Mouse (Mus musculus) liver, adult 2 months (tissue): ENCODE results near the gene Tac1. TPM values are rescaled to one million over a fixed set of nuclear protein-coding genes. Genes with fewer than 3 reads are reported as not detected.
"Not testable (repeated sequence)": the region's sequence is repeated elsewhere in the genome, so short reads cannot be mapped to it uniquely, and the experiment has no call there.

Experiments used
- DNase-seq: peaks from one replicate; pipeline ENCODE4 v3.0.0-alpha.2; 2011; ENCODE audit warnings: low read depth, low spot score; ENCODE audit errors: extremely low read depth
- H3K27ac ChIP-seq: fragments of 200-500 bp; replicated peaks from 2 replicates; pipeline ENCODE4 v1.5.1; 2012; ENCODE audit warnings: low read depth, mild to moderate bottlenecking, control low read depth, inconsistent platforms, low read length; ENCODE audit not compliant: insufficient read depth
- H3K27me3 ChIP-seq: fragments of 200-500 bp; 2 replicates; pipeline ENCODE4 v1.6.1; 2012; ENCODE audit warnings: mild to moderate bottlenecking, moderate library complexity, low read length, inconsistent platforms; ENCODE audit not compliant: control insufficient read depth, insufficient read depth
- H3K36me3 ChIP-seq: fragments of 200-500 bp; 2 replicates; pipeline ENCODE4 v1.6.1; 2012; ENCODE audit warnings: low read length, inconsistent platforms; ENCODE audit not compliant: control insufficient read depth, insufficient read depth
- H3K4me1 ChIP-seq: fragments of 200-500 bp; 2 replicates; pipeline ENCODE4 v1.6.1; 2011; ENCODE audit warnings: low read length; ENCODE audit not compliant: control insufficient read depth, insufficient read depth
- H3K4me3 ChIP-seq: fragments of 200-500 bp; 2 replicates; pipeline ENCODE4 v1.5.1; 2011; ENCODE audit warnings: low read depth, mild to moderate bottlenecking, control low read depth, low read length, moderate library complexity; ENCODE audit not compliant: insufficient read depth
- H3K79me2 ChIP-seq: fragments of 200-500 bp; 2 replicates; pipeline ENCODE4 v1.6.1; 2012; ENCODE audit warnings: inconsistent platforms, mild to moderate bottlenecking, low read length, moderate library complexity; ENCODE audit not compliant: control insufficient read depth, insufficient read depth
- H3K9ac ChIP-seq: fragments of 200-500 bp; 2 replicates; pipeline ENCODE4 v1.6.1; 2012; ENCODE audit warnings: low read depth, mild to moderate bottlenecking, control low read depth, inconsistent platforms, low read length
- CTCF ChIP-seq: fragments of 200-500 bp; IDR thresholded peaks from 2 replicates; pipeline ENCODE4 v1.5.1; 2011; ENCODE audit warnings: low read depth, low read length, control low read depth
- POLR2A ChIP-seq: fragments of 200-500 bp; IDR thresholded peaks from 2 replicates; pipeline ENCODE4 v1.6.1; 2011; ENCODE audit warnings: low read length, control low read depth; ENCODE audit not compliant: insufficient read depth; ENCODE audit errors: extremely low read depth
- WGBS: fragments of 180-500 bp; shearing (Covaris S2); methylation state at CpG from one replicate; pipeline ENCODE4 v1.1.7; 2018; 5-methylcytosine and 5-hydroxymethylcytosine counted together
- polyA plus RNA-seq: library from polyadenylated mRNA; depleted of rRNA; stranded (reverse); fragments of >200 nt; gene quantifications from 2 replicates; pipeline ENCODE4 v1.2.3, GENCODE M21; 2012
- total RNA-seq: library from RNA; depleted of rRNA; stranded (reverse); fragments of >200 nt; gene quantifications from 2 replicates; pipeline ENCODE4 v1.2.3, GENCODE M21; 2014

Tac1 gene
- total and polyA plus RNA-seq, 2 experiments: not detected

DNA sequence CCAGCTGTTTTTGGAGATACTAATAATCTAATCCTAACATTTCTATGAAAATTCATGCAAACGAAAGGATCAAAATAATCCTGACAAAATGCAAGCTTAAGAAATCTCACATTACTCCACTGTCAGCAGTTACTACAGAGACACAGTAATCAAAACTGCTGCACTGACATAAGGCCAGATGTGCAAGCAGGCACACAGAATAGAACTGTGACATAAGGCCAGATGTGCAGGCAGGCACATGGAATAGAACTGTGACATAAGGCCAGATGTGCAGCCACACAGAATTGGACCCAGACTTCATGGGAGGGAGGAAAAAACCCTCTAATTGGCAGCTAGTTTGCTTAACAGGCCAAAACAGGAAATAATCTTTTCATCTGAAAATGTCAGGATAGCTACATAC is 16.5 kb downstream of the Tac1 start:
- H3K4me1 ChIP-seq: no peaks in the 10 kb centered on the region
- no peaks in the 10 kb centered on the region for H3K36me3 ChIP-seq
- no peaks in the 10 kb centered on the region for H3K27me3 ChIP-seq
- H3K4me3 ChIP-seq: no peak overlapping the region
- no peak overlapping the region for H3K27ac ChIP-seq
- no peak overlapping the region for H3K9ac ChIP-seq
- no peak for DNase-seq
- 73% methylated on average over 1 of the region's 1 CpGs for WGBS
- H3K79me2 ChIP-seq: no peaks in the 10 kb centered on the region
- TF ChIP-seq CTCF: no peak
- TF ChIP-seq POLR2A: no peak

DNA sequence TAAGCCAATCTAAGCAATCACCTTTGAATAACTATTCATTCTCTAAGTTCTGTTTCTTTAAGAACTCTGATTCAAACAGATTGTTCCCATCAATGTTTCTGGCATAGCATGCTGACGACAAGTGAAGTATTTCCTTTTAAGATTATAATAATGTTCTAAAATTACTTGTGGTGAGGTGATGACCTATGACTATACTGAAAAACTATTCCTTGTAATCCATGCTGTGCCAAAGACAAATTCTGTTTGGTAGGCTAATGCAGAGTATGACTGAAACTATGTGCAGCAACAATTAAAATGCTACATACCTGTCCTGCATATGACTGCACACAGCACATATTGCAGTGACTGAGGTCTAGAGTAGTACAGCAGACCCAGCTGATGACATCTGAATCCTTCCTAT is 23.4 kb downstream of the Tac1 start:
- Histone ChIP-seq H3K4me3 (no peak overlapping the region), H3K27me3 (no peaks in the 10 kb centered on the region), H3K27ac (no peak overlapping the region), H3K36me3 (no peaks in the 10 kb centered on the region), H3K9ac (no peak overlapping the region), H3K4me1 (no peaks in the 10 kb centered on the region), H3K79me2 (no peaks in the 10 kb centered on the region)
- WGBS: 71% methylated on average over 1 of the region's 1 CpGs
- TF ChIP-seq POLR2A: no peak
- TF ChIP-seq CTCF: no peak
- no peak for DNase-seq

DNA sequence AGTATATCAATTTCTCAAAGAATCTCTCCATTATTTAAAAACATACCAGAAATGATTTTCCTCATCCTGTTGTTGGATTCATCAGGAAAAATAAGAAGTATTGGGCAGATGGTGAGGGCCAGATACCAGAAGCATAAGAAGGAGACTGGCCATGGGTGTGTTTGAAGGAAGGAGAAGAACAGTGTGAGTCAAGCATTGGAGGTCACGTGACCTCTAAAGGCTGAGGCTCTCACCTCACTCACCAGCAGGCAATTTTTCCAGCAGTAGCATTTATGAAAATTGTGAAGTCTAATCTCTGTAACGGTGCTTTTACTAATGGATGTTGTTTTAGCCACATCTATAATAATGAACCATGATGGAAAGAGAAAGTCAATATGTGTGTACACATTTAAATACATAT is 39.8 kb downstream of the Tac1 start:
- no peaks in the 10 kb centered on the region for H3K79me2 ChIP-seq
- WGBS: 90% methylated on average over 2 of the region's 2 CpGs
- no peak for DNase-seq
- no peaks in the 10 kb centered on the region for H3K4me1 ChIP-seq
- no peaks in the 10 kb centered on the region for H3K36me3 ChIP-seq
- no peak overlapping the region for H3K9ac ChIP-seq
- TF ChIP-seq CTCF (no peak), POLR2A (no peak)
- no peak overlapping the region for H3K27ac ChIP-seq
- no peaks in the 10 kb centered on the region for H3K27me3 ChIP-seq
- no peak overlapping the region for H3K4me3 ChIP-seq

DNA sequence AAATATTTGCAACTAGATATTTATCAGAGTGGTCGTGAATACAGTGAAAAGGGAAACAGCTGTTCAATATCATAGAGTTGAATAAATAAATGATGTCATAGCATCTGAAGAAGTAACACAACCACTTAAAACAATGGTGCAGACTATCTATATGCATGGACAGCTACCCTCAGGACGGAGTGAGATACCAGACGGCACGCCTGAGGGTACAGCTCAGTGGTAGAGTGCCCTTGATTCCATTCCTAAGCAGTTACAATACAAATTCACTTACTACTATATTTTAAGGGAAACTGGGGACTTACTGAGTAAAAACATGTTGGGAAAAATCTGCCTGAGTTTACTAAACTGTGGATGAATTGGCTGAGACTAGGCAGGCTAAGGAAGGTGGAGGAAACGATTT is 43.7 kb downstream of the Tac1 start:
- Histone ChIP-seq H3K4me3 (no peak overlapping the region), H3K79me2 (no peaks in the 10 kb centered on the region), H3K4me1 (no peaks in the 10 kb centered on the region), H3K9ac (no peak overlapping the region), H3K27me3 (no peaks in the 10 kb centered on the region), H3K36me3 (no peaks in the 10 kb centered on the region), H3K27ac (no peak overlapping the region)
- 70% methylated on average over 5 of the region's 5 CpGs for WGBS
- no peak for DNase-seq
- TF ChIP-seq POLR2A (no peak), CTCF (no peak)

DNA sequence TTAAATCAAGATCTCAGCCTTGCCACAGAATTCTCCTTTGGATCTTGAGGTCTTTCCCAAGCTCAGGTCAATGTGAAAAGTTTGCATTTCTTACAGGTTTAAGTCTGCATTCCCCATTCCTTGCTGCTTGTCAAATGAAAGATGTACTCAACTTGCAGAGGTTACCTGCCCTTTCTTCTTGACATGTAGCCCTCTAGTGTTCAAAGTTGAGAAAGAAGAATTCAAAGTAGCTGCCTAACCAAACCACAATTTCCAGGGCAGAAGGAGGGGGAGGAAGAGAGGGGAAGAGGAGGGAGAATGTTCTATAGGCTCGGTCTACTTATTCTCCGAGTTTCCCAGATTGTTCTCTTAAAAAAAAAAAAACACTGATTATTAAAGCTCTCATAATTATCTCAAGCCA is 45.5 kb downstream of the Tac1 start:
- DNase-seq: no peak
- H3K36me3 ChIP-seq: no peaks in the 10 kb centered on the region
- H3K79me2 ChIP-seq: no peaks in the 10 kb centered on the region
- WGBS: 38% methylated on average over 2 of the region's 2 CpGs
- TF ChIP-seq POLR2A: no peak
- H3K4me3 ChIP-seq: no peak overlapping the region
- no peak overlapping the region for H3K27ac ChIP-seq
- no peaks in the 10 kb centered on the region for H3K4me1 ChIP-seq
- H3K9ac ChIP-seq: no peak overlapping the region
- no peaks in the 10 kb centered on the region for H3K27me3 ChIP-seq

DNA sequence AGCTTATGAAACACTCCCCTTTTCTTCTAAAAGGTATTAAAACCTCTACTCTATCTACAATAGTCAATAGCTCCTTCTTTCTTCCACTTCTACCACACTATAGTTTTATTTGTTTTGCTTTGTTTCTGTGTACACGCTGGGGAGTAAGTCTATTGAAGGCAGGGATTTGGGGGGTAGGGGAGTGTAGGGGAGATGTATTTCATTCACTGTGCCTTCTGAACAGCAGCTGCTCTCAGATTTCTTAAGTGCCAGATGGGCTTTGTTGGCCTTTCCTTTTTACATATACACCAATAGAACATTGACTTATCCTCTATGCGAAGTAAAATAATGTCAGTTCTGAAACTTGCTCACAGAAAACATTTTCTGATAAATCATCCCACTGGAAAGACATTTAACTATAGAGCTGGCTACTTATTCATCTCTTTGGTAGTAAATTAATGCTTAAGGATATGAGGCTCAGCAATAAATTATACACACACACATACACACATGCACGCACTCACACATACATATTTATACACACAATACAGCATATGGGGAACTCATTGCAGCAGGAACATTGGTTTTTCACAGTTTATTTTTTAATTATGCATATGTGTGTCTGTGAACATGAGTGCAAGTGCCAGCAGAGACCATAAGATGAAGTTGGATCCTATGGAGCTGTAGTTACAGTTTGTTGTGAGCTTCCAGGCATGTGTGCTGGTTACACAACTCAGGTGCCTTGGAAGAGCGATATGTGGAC is 46.8 kb downstream of the Tac1 start:
- WGBS: 83% methylated on average over 4 of the region's 4 CpGs

DNA sequence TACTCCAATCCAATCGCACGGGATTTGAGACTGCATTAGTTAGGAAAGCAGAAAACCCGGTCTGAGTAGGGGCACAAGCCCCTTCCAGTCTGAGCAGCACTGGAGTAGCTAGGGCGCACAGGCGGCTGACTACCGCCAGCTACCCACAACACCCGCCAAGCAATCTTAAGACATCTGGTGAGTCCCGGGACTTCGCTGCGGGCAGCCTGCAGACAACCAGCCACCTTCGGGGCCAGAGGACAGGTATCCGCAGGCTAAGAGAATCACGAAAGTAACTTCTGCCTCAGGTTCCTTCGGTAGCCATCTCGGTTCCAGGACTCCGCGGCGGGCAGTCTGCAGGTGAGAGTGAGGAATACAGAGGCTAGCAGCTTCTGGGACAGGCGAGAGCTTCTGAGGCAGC is 59.0 kb downstream of the Tac1 start:
- H3K4me1 ChIP-seq, H3K79me2 ChIP-seq, H3K9ac ChIP-seq, H3K4me3 ChIP-seq, H3K27ac ChIP-seq, DNase-seq, H3K27me3 ChIP-seq, H3K36me3 ChIP-seq: not testable (repeated sequence)
- WGBS: 89% methylated on average over 19 of the region's 19 CpGs

More for the DNA sequence above, 46.8 kb downstream of the Tac1 start:
- Histone ChIP-seq H3K27ac (no peak overlapping the region), H3K27me3 (no peaks in the 10 kb centered on the region), H3K36me3 (no peaks in the 10 kb centered on the region), H3K4me3 (no peak overlapping the region), H3K4me1 (no peaks in the 10 kb centered on the region), H3K9ac (no peak overlapping the region), H3K79me2 (no peaks in the 10 kb centered on the region)
- no peak for DNase-seq
- TF ChIP-seq CTCF: no peak
- no peak for TF ChIP-seq POLR2A
